Mouse (Mus musculus) MEL (cell line): ENCODE measurements at regions not wholly inside any gene's neighbourhood (a gene's known extent, or its start where the extent isn't known, plus 50 kb on each side); places are given as distances from the start of the nearest gene placed in this dataset.

Experiments
- CTCF ChIP-seq, 3 experiments: IDR thresholded peaks in 2 of 3; conservative IDR thresholded peaks in 1 of 3; 2 replicates each; pipeline ENCODE4 v1.5.1; 2011 to 2012; ENCODE audit warnings: low read length in 3 of 3, low read depth in 2 of 3, mild to moderate bottlenecking in 2 of 3, improper control_type of control experiment in 1 of 3, inconsistent platforms in 1 of 3, mixed read lengths in 1 of 3, moderate library complexity in 1 of 3; ENCODE audit not compliant: control insufficient read depth in 1 of 3, insufficient read depth in 1 of 3, poor library complexity in 1 of 3, severe bottlenecking in 1 of 3
- MAZ ChIP-seq: IDR thresholded peaks from 2 replicates; pipeline ENCODE4 v1.6.1; 2012; ENCODE audit warnings: low read depth, mild to moderate bottlenecking, inconsistent platforms, low read length, improper control_type of control experiment
- NELFE ChIP-seq: IDR thresholded peaks from 2 replicates; pipeline ENCODE4 v1.6.1; 2011; ENCODE audit warnings: low read depth, low read length, improper control_type of control experiment
- USF1 ChIP-seq: IDR thresholded peaks from 2 replicates; pipeline ENCODE4 v1.6.1; 2014; ENCODE audit warnings: low read depth, mild to moderate bottlenecking, inconsistent platforms, low read length, improper control_type of control experiment, moderate library complexity
- USF2 ChIP-seq, 2 experiments: IDR thresholded peaks; 2 replicates each; pipeline ENCODE4 v1.6.1; 2011 to 2012; ENCODE audit warnings: improper control_type of control experiment in 2 of 2, low read length in 2 of 2, borderline replicate concordance in 1 of 2, inconsistent platforms in 1 of 2, low read depth in 1 of 2, mild to moderate bottlenecking in 1 of 2; ENCODE audit not compliant: insufficient read depth in 1 of 2

DNA sequence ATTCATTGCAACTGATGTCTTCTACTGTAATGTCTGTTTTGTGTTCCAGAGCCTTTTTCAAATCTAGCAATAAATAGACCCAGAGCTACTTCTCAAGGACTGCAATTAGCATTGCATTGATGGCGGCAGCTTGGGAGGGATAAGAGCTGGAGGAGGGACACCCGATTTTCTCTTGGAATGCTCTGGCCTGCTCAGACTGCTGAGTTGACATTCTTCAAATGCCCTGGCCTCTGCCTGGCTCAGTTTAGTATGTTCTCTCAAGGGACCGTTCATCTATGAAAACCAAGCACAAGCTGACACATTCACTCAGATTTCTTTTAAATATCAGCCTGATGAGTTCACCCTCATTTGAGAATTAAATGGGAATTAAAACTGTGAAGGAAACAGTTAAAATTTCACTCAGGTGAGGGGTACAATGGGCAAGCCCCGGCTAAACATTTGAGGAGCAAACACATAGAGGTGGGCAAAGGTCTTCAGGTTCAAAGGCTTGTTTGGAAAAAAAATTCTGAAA lies 70.5 kb upstream of the Bcl6 start:
- TF ChIP-seq CTCF (IDR thresholded peaks at IDR 0.05 in 2 of 3, conservative IDR thresholded peaks at IDR 0.05 in 1 of 3; ENCODE audit: control insufficient read depth in 1 of 3, insufficient read depth in 1 of 3, low read depth in 2 of 3, low read length in 3 of 3, poor library complexity in 1 of 3, severe bottlenecking in 1 of 3) (no peak), NELFE (no peak), USF2 (IDR thresholded peaks at IDR 0.05; ENCODE audit: borderline replicate concordance in 1 of 2, insufficient read depth in 1 of 2, low read depth in 1 of 2, low read length in 2 of 2) (no peak), MAZ (no peak), USF1 (no peak)
